In the genomic region with DNA sequence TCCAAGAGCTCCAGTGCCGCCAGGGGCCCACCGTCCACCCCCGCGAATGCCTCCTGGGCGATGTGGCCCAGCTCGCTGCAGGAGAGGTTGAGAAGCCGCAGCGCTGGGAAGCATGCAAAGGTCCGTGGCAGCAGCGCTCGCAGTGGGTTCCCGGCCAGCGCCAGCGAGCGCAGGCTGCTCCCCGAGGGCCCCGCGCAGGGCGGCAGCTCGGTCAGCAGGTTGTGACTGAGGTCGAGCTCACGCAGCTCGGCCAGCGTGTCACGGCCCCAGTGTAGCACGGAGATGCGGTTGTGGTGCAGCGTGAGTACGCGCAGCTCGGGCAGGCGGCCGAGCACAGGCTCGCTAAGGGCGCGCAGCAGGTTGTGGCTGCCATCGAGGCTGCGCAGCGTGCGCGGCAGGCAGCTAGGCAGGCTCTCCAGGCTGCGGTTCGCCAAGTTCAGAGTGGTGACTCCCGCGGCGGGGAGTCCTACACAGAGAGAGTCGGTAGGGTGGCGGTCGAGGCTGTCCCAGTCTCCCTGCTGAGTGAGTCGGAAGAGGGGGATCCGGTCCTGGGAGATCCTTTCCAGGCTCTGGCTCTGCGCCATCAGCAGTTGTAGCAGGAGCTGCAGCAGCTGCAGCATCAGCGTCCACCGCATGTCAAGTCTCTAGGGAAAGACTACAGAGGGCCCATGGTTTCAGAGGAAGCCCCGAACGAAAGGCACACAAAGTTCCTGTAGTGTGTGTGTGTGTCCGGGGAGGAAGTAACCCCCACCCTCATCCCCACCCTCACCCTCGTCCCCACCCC, we compare ENCODE assay signal across 1 mouse cellular context.
A peak's percentile ranks its signal among the peaks of the same experiment; 100 is the strongest.
TF ChIP-seq lines count a peak whose summit lies in the region.

No protein-coding gene starts in this region.

TF ChIP-seq in CH12.LX, 34 proteins besides CTCF, POLR2A, EP300 and RAD21:
- no peak for TF ChIP-seq SIN3A (IDR thresholded peaks at IDR 0.05; ENCODE audit: low read length)
- no peak for TF ChIP-seq MEF2A (IDR thresholded peaks at IDR 0.05; ENCODE audit: borderline replicate concordance, low read depth, low read length)
- 0 out of 2 replicates have a peak, but pooled peaks have one; percentile 15 for TF ChIP-seq MYC (IDR thresholded peaks at IDR 0.05; ENCODE audit: low read depth, low read length)
- no peak for TF ChIP-seq POLR2AphosphoS2 (IDR thresholded peaks at IDR 0.05; ENCODE audit: low read depth, low read length)
- no peak for TF ChIP-seq GABPA (IDR thresholded peaks at IDR 0.05; ENCODE audit: insufficient replicate concordance, low read depth, low read length)
- no peak for TF ChIP-seq IRF4 (IDR thresholded peaks at IDR 0.05; ENCODE audit: low read depth, low read length)
- no peak for TF ChIP-seq TBP (conservative IDR thresholded peaks at IDR 0.05; ENCODE audit: low read depth, low read length)
- peak; percentile 56 for TF ChIP-seq MAX (IDR thresholded peaks at IDR 0.05; ENCODE audit: low read length)
- TF ChIP-seq USF2 (conservative IDR thresholded peaks at IDR 0.05; ENCODE audit: low read depth, low read length), result no peak
- no peak for TF ChIP-seq CHD1 (IDR thresholded peaks at IDR 0.05; ENCODE audit: low read depth, low read length)
- no peak for TF ChIP-seq SMC3 (IDR thresholded peaks at IDR 0.05; ENCODE audit: low read depth, low read length)
- TF ChIP-seq TCF12 (IDR thresholded peaks at IDR 0.05; ENCODE audit: low read depth, low read length), result no peak
- TF ChIP-seq UBTF (IDR thresholded peaks at IDR 0.05; ENCODE audit: low read depth, low read length), result peak; percentile 63
- no peak for TF ChIP-seq NELFE (IDR thresholded peaks at IDR 0.05; ENCODE audit: low read depth, low read length)
- TF ChIP-seq NRF1 (IDR thresholded peaks at IDR 0.05; ENCODE audit: low read depth, low read length), result peak; percentile 66
- TF ChIP-seq MXI1 (IDR thresholded peaks at IDR 0.05; ENCODE audit: low read depth, low read length), result no peak
- TF ChIP-seq JUN (IDR thresholded peaks at IDR 0.05; ENCODE audit: insufficient read depth, low read depth, low read length), result no peak
- TF ChIP-seq ZC3H11A (IDR thresholded peaks at IDR 0.05; ENCODE audit: low read depth, low read length), result no peak
- no peak for TF ChIP-seq BHLHE40 (IDR thresholded peaks at IDR 0.05; ENCODE audit: low read depth, low read length)
- no peak for TF ChIP-seq ETS1 (conservative IDR thresholded peaks at IDR 0.05; ENCODE audit: low read depth, low read length)
- TF ChIP-seq ZKSCAN1 (IDR thresholded peaks at IDR 0.05; ENCODE audit: borderline replicate concordance, low read depth, low read length), result no peak
- TF ChIP-seq MAZ (IDR thresholded peaks at IDR 0.05; ENCODE audit: low read depth, low read length), result no peak
